Mouse (Mus musculus) kidney, adult 2 months (tissue): ENCODE measurements at regions not wholly inside any gene's neighbourhood (a gene's known extent, or its start where the extent isn't known, plus 50 kb on each side); places are given as distances from the start of the nearest gene placed in this dataset.

ENCODE experiments used
- CTCF ChIP-seq: fragments of 200-500 bp; conservative IDR thresholded peaks from 2 replicates; pipeline ENCODE4 v1.5.1; 2011; ENCODE audit warnings: low read depth, mild to moderate bottlenecking, control low read depth, low read length, moderate library complexity, mixed read lengths; ENCODE audit not compliant: insufficient read depth, insufficient read length
- POLR2A ChIP-seq: fragments of 200-500 bp; IDR thresholded peaks from one replicate; pipeline ENCODE4 v1.6.1; 2011; ENCODE audit warnings: low read depth, low read length, control low read depth

DNA sequence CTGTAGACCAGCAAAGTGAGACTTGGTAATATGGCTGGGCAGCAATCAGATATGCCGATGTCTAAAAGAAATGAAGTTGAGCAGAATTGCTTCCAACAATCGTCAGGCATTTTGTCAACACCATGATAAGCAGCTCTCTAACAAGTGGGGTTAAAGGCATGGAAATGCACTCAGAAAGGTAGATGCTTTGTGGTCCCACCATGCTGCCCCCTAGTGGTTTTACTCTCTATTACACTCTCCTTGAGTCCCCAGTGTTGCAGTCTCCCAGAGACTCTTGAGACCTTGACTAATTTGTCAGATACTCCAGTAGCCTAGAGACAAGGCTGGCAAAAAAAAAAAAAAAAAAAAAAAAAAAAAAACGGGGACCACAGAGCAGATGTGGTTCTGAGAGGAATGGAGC is 595.8 kb downstream of the Pcdh19 start:
- TF ChIP-seq CTCF = no peak
- no peak for TF ChIP-seq POLR2A
